Mouse (Mus musculus): ENCODE measurements around the gene Rb1. TPM values are rescaled to one million over a fixed set of nuclear protein-coding genes. Genes with fewer than 3 reads are reported as not detected.
A peak's percentile ranks its signal among the peaks of the same experiment; 100 is the strongest.

Rb1 gene
- 29.2 and 32.2 TPM in 2 replicates for polyA plus RNA-seq (2014; fragmentation: Nextera tagmentation; extraction: Ambion mirVana)

DNA sequence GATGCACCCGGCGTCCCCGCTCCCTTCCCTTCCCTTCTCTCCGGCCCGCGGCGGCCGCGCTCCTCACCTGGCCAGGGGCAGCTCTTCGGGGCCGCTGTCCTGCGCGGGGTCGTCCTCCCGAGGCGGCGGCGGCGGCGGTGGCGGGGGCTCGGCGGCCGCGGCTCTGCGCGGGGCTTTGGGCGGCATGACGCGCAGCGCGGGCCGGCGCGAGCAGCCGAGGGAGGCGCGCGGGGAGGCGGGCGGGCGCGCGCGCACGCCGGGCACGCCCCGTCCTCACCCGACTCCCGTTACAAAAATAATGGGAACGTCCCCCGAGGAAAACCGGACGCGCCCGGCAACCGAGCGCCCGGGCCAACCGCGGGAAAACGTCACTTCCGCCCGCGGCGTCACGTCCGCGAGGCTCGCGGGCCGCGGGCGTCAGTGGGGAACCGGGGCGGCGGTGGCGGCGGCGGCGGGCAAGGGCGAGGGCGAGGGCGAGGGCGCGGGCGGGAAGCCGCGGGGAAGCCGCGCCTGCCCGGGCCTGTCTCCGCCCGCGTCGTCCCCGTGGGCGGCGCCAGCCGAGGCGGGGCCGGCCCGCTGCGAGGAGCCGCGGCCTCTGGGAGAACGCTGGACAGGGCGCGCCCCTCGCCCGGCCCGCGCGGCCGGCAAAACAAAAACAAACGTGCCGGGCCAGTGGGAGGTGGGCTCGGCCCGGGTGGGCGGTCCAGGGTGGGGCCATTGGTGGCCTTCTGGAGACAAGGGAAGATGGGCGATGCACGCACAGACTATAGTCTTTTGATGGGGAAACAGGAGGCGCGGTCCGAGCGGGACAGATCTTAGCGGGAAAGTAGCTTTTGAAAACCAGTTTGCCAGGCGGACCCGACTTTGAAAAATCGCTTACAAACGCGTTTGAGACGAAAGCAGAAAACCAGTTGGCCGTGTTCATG is at the start of gene Rb1:
Gene Rb1, minus strand, starts transcription at position 367 of the 926 bp plus-strand sequence.
- Histone ChIP-seq H3K9ac (peak within 1 kb of the TSS; percentile 94), H3K4me2 (replicated peaks) (peak within 1 kb of the TSS; percentile 89), H3K27ac (peak within 1 kb of the TSS; percentile 97), H3K36me3 (replicated peaks; ENCODE audit: control insufficient read depth, insufficient read depth) (0 out of 2 replicates have a peak, but pooled peaks cover 5% of the 10 kb centered on the region), H3K27me3 (ENCODE audit: control insufficient read depth, insufficient read depth, low read length) (no peaks in the 10 kb centered on the region), H3K4me3 (replicated peaks; ENCODE audit: low read length) (peak within 1 kb of the TSS; percentile 97), H3K4me1 (replicated peaks; ENCODE audit: control insufficient read depth, insufficient read depth, low read length) (peaks cover 21% of the 10 kb centered on the region), H3K9me3 (ENCODE audit: control insufficient read depth, low read length) (no peaks in the 10 kb centered on the region)
- DNase-seq (ENCODE audit: low spot score) (peak; percentile 84), ATAC-seq (ENCODE audit: low FRiP score) (peak; percentile 88)
- WGBS, result under 1% methylated on average over 112 of the region's 135 CpGs

DNA sequence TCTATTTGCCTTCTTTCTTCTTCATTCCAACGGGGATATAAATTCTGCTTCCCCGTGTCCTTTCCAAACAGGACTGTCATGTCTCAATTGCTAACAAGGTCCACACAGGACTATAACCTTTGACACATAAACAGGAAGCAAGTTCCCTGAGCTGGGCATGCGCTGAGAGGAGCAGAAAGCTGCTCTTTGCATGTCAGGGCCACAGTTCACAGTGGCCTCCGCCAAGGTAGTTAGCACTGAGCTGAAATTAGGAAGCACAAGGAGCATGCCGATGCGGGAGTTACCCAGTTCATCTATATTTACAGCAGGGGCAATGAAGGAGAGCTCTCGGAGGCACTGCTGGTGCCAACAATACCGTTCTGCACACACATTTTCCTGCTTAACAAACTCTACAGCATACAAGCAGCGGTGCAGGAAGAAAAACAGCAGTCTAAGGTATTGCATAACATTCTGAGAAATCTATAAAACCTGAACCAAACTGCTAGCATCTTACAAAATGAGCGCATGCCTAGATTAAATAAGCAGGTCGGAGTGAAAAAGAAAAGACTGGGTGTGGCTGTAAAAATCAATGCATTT is 48.8 kb upstream of the Rb1 start:
- Histone ChIP-seq H3K4me1 (replicated peaks; ENCODE audit: control insufficient read depth, insufficient read depth, low read length) (peaks cover 22% of the 10 kb centered on the region), H3K9me3 (ENCODE audit: control insufficient read depth, low read length) (no peaks in the 10 kb centered on the region), H3K4me2 (replicated peaks) (no peak overlapping the region), H3K27me3 (ENCODE audit: control insufficient read depth, insufficient read depth, low read length) (no peaks in the 10 kb centered on the region), H3K27ac (no peak overlapping the region), H3K9ac (no peak overlapping the region), H3K4me3 (replicated peaks; ENCODE audit: low read length) (no peak overlapping the region), H3K36me3 (replicated peaks; ENCODE audit: control insufficient read depth, insufficient read depth) (peaks cover 36% of the 10 kb centered on the region)
- DNase-seq (ENCODE audit: low spot score) (no peak), ATAC-seq (ENCODE audit: low FRiP score) (no peak)
- WGBS, result 72% methylated on average over 11 of the region's 11 CpGs

DNA sequence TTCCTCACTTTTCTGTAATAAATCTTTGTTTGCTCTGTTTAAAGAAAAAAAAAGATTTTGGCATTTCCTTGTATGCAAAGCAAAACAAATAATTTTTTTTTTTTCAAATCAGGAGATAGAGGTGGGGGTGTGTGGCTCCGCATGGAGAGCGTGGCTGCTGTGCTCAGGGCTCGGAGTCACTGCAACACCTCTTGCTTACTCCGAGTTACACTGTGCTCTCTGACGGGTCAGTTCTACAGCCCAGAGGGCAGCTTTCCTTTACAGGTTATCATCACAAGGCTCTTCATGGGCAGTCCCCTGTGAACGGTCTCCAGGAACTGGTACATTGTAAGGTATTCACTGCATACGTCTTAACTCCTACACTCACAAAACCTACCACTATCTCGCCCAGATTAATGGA is 48.0 kb upstream of the Rb1 start:
- ATAC-seq (ENCODE audit: low FRiP score) (no peak), DNase-seq (ENCODE audit: low spot score) (no peak)
- Histone ChIP-seq H3K36me3 (replicated peaks; ENCODE audit: control insufficient read depth, insufficient read depth) (peaks cover 28% of the 10 kb centered on the region), H3K9ac (no peak overlapping the region), H3K4me2 (replicated peaks) (no peak overlapping the region), H3K4me1 (replicated peaks; ENCODE audit: control insufficient read depth, insufficient read depth, low read length) (peaks cover 22% of the 10 kb centered on the region), H3K27ac (no peak overlapping the region), H3K4me3 (replicated peaks; ENCODE audit: low read length) (no peak overlapping the region), H3K27me3 (ENCODE audit: control insufficient read depth, insufficient read depth, low read length) (no peaks in the 10 kb centered on the region), H3K9me3 (ENCODE audit: control insufficient read depth, low read length) (no peaks in the 10 kb centered on the region)
- WGBS, result 90% methylated on average over 8 of the region's 8 CpGs

DNA sequence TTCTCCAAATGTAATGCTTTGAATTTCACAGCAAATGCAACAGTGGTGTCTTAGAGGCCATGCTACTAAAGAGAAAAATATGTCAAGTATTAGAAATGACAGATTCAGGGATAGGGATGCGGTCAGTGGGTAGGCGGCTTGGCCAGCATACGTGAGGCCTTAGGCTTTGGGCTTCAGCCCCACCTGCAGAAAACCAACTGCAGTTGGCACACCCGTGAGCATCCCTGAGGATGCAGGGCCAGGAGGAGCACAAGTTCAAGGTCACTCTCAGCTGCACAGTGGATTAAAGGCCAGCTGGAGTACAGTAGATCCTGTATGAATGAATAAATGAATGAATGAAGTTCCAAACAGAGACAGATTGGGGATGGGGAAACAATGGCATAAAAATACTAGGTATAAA is 47.4 kb upstream of the Rb1 start:
- Histone ChIP-seq H3K4me2 (replicated peaks) (no peak overlapping the region), H3K27me3 (ENCODE audit: control insufficient read depth, insufficient read depth, low read length) (no peaks in the 10 kb centered on the region), H3K27ac (no peak overlapping the region), H3K4me1 (replicated peaks; ENCODE audit: control insufficient read depth, insufficient read depth, low read length) (peaks cover 22% of the 10 kb centered on the region), H3K9me3 (ENCODE audit: control insufficient read depth, low read length) (no peaks in the 10 kb centered on the region), H3K9ac (no peak overlapping the region), H3K4me3 (replicated peaks; ENCODE audit: low read length) (no peak overlapping the region), H3K36me3 (replicated peaks; ENCODE audit: control insufficient read depth, insufficient read depth) (peaks cover 28% of the 10 kb centered on the region)
- WGBS, result 91% methylated on average over 4 of the region's 4 CpGs
- no peak for ATAC-seq (ENCODE audit: low FRiP score)
- no peak for DNase-seq (ENCODE audit: low spot score)

DNA sequence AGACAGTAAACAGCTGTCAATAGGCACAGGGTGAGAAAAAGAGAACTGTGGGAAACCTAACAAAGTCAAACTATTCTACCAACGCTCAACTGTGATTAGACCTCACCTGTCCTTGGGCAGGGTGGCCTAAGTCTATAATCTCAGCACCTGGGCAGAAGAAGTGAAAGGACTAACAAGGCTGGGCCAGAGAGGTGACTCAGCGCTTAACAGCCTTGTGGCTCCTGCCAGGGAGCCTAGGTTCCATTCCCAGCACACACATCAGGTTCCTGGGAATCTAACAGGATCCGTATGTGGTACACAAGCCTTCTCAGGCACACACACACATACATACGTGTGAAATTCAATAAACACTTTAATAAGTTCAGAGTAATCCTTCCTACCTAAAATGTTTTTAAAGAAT is 46.0 kb upstream of the Rb1 start:
- no peak for DNase-seq (ENCODE audit: low spot score)
- 91% methylated on average over 4 of the region's 4 CpGs for WGBS

DNA sequence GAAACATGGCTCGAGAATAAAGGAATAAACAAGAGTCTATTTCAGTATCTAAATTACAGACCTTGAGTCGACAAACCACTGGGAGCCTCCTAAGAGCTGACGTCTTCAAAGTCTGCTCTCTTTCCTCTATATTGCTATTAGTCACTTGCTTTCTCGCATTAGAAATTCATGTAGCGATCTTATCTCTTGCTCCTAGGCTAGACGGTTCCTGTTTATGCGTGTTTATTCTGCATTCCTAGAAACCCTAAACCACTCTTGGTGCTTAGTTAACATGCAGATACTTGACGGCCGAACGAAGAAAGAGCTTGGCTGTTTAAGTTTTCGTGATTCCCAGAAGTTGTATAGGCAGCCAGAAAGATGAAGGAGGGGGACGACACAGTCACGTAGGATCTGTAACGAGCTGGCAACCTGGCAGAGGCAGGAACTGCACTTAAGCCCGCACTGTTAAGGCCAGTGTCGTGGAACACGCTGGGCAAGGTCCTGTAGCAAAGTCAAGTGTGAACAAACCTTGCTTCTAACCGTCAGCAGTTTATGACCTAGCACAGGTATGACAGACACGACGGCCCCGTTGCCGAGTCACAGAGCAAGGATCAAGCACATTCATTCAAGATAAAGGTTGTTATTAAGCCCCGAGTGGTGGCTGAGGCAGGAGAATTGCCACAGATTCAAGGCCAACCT is 45.2 kb upstream of the Rb1 start:
- Histone ChIP-seq H3K27me3 (ENCODE audit: control insufficient read depth, insufficient read depth, low read length) (no peaks in the 10 kb centered on the region), H3K4me3 (replicated peaks; ENCODE audit: low read length) (no peak overlapping the region), H3K4me2 (replicated peaks) (no peak overlapping the region), H3K27ac (no peak overlapping the region), H3K9ac (no peak overlapping the region), H3K36me3 (replicated peaks; ENCODE audit: control insufficient read depth, insufficient read depth) (peaks cover 42% of the 10 kb centered on the region), H3K4me1 (replicated peaks; ENCODE audit: control insufficient read depth, insufficient read depth, low read length) (peaks cover 22% of the 10 kb centered on the region), H3K9me3 (ENCODE audit: control insufficient read depth, low read length) (no peaks in the 10 kb centered on the region)
- ATAC-seq (ENCODE audit: low FRiP score) (no peak), DNase-seq (ENCODE audit: low spot score) (no peak)
- WGBS, result 93% methylated on average over 23 of the region's 23 CpGs

More for the DNA sequence above, 46.0 kb upstream of the Rb1 start:
- no peak overlapping the region for H3K27ac ChIP-seq
- no peak for ATAC-seq (ENCODE audit: low FRiP score)
- H3K4me3 ChIP-seq (replicated peaks; ENCODE audit: low read length), result no peak overlapping the region
- no peaks in the 10 kb centered on the region for H3K9me3 ChIP-seq (ENCODE audit: control insufficient read depth, low read length)
- H3K4me1 ChIP-seq (replicated peaks; ENCODE audit: control insufficient read depth, insufficient read depth, low read length), result peaks cover 22% of the 10 kb centered on the region
- no peak overlapping the region for H3K9ac ChIP-seq
- peaks cover 34% of the 10 kb centered on the region for H3K36me3 ChIP-seq (replicated peaks; ENCODE audit: control insufficient read depth, insufficient read depth)
- H3K4me2 ChIP-seq (replicated peaks), result no peak overlapping the region
- H3K27me3 ChIP-seq (ENCODE audit: control insufficient read depth, insufficient read depth, low read length), result no peaks in the 10 kb centered on the region

DNA sequence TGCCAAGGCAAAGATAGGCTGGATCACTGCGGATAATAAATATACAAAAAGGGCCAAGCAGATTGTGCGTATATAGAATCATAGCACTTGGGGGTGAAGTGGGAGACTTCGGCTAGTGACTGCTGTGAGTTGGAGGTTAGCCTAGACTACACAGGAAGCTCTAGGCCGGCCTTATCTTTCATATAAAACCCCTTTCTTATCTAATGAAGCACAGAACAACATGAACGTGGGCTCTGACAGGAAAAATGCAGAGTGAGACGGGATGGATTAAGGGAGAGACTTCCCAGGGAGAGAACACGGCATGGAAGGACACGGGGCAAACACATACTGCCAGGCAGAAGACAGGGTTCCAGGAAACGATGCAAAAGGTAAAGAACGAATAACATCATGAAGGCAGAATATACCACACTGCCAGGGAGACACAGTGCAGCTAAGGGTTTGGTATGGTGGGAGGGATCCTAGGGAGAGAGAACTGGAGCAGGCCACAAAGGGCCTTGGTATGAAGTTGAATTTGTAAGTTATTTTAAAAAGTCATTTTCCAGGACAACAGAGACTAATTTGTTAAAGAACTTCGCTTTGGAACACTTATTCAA is 44.6 kb upstream of the Rb1 start:
- no peak overlapping the region for H3K9ac ChIP-seq
- DNase-seq (ENCODE audit: low spot score), result no peak
- H3K36me3 ChIP-seq (replicated peaks; ENCODE audit: control insufficient read depth, insufficient read depth), result peaks cover 48% of the 10 kb centered on the region
- no peak overlapping the region for H3K4me2 ChIP-seq (replicated peaks)
- ATAC-seq (ENCODE audit: low FRiP score), result no peak
- no peak overlapping the region for H3K4me3 ChIP-seq (replicated peaks; ENCODE audit: low read length)
- 87% methylated on average over 11 of the region's 11 CpGs for WGBS
- H3K27me3 ChIP-seq (ENCODE audit: control insufficient read depth, insufficient read depth, low read length), result no peaks in the 10 kb centered on the region
- no peak overlapping the region for H3K27ac ChIP-seq
- peaks cover 22% of the 10 kb centered on the region for H3K4me1 ChIP-seq (replicated peaks; ENCODE audit: control insufficient read depth, insufficient read depth, low read length)
- no peaks in the 10 kb centered on the region for H3K9me3 ChIP-seq (ENCODE audit: control insufficient read depth, low read length)

DNA sequence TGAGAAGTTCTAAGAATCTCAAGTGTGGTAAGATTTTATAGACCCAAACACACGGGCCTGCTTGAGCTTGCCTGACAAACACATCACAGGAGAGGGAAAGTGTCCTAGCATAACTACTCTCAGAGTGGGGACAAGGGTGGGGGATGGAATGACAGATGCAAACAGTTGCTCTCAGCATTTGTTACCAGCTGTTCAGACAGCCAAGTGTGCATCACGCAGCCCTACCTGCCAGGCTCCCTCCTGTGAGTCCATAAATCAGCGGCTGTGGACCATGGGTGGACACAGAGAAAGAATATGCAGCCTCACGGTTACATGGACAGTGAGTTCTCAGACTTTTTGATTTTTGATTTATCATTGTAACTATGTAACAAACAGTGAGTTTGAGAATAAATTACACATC is 44.0 kb upstream of the Rb1 start:
- Histone ChIP-seq H3K36me3 (replicated peaks; ENCODE audit: control insufficient read depth, insufficient read depth) (peaks cover 54% of the 10 kb centered on the region), H3K4me1 (replicated peaks; ENCODE audit: control insufficient read depth, insufficient read depth, low read length) (peaks cover 18% of the 10 kb centered on the region), H3K4me3 (replicated peaks; ENCODE audit: low read length) (no peak overlapping the region), H3K9ac (no peak overlapping the region), H3K4me2 (replicated peaks) (no peak overlapping the region), H3K27me3 (ENCODE audit: control insufficient read depth, insufficient read depth, low read length) (no peaks in the 10 kb centered on the region), H3K27ac (no peak overlapping the region), H3K9me3 (ENCODE audit: control insufficient read depth, low read length) (no peaks in the 10 kb centered on the region)
- WGBS, result 76% methylated on average over 4 of the region's 4 CpGs
- DNase-seq (ENCODE audit: low spot score) (no peak), ATAC-seq (ENCODE audit: low FRiP score) (no peak)

DNA sequence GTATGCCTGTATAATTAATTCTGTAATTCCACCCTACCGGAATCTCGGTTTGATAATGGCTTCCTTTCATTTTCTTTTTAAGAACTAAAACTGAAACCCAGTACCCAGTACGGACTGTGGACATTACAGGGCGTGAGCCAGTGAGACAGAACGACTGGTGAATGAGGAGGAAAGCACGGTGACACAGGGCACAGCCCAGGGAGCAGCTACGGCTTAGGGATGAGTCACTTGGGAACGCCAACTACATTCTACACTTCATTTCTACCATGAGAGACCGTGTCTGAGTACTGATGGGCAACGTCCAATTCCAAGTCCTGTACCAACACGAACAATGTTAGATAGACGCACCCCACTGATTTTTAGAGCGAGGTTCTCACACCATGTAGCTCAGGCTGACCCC is 43.3 kb upstream of the Rb1 start:
- no peak overlapping the region for H3K4me2 ChIP-seq (replicated peaks)
- WGBS, result 92% methylated on average over 13 of the region's 13 CpGs
- H3K27ac ChIP-seq, result no peak overlapping the region
- peaks cover 12% of the 10 kb centered on the region; the same call in 1 of the 2 replicates for H3K4me1 ChIP-seq (replicated peaks; ENCODE audit: control insufficient read depth, insufficient read depth, low read length)
- DNase-seq (ENCODE audit: low spot score) (no peak), ATAC-seq (ENCODE audit: low FRiP score) (no peak)
- H3K9ac ChIP-seq, result no peak overlapping the region
- H3K9me3 ChIP-seq (ENCODE audit: control insufficient read depth, low read length), result no peaks in the 10 kb centered on the region
- H3K4me3 ChIP-seq (replicated peaks; ENCODE audit: low read length), result no peak overlapping the region
- peaks cover 60% of the 10 kb centered on the region for H3K36me3 ChIP-seq (replicated peaks; ENCODE audit: control insufficient read depth, insufficient read depth)
- no peaks in the 10 kb centered on the region for H3K27me3 ChIP-seq (ENCODE audit: control insufficient read depth, insufficient read depth, low read length)

Data from hindbrain, embryonic 14.5 days (tissue).